Mouse (Mus musculus) fibroblast of lung, adult 2 months (primary cell): ENCODE measurements at regions not wholly inside any gene's neighbourhood (a gene's known extent, or its start where the extent isn't known, plus 50 kb on each side); places are given as distances from the start of the nearest gene placed in this dataset.

Experiments used
- DNase-seq: peaks from one replicate; pipeline ENCODE4 v3.0.0-alpha.2; 2011; ENCODE audit warnings: low read depth

DNA sequence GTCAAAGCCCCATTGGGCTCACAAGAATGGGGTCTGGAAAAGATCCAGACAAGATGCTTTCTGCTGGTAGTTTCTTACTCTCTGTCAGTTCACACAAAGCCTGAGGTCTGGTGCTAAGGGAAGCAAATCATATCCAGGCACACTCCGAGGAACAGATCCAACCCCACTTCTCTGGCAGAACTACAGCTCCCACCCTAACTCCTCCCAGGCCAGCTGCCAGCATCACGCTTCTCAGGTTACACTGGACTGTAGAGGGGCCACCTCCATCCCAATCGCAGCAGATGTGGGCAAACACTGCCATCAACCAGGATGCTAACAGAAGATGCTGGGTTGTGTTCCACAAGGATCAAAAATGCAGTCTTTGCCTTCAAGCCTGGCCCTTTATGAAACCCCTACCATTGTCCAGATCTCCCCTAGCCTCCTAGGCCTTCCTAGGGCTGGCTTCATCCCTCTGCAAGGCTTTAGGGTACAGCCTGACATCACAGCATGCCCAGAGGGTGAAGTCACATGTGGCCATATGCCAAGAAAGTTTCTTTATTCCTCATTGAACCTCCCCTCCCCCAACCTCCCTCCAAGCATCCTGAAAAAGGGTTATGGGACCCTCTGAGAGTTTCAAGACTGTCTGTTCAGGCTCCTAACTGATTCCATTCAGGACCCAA, 99.6 kb upstream of the 2610301B20Rik start:
- DNase-seq = peak; percentile 8

DNA sequence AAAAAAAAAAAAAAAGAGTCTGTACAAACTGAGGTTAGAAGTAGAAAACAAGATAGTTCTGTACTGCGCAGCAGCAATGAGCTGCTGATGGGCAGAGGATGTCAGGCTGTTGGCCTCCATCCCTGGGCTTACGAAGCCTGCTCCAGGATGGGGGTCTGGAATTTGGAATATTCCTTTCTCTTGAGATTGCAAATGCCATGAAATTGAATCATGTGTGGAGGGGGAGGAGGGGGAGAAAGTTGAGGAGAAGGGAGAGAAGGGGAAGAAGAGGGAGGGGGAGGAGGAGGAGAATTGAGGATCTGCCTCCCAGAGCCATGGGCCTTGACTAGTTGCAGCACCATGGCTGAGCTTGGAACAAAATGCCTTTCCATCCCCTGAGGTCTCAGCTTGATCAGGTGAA, 87.6 kb upstream of the 2610301B20Rik start:
- DNase-seq = no peak

DNA sequence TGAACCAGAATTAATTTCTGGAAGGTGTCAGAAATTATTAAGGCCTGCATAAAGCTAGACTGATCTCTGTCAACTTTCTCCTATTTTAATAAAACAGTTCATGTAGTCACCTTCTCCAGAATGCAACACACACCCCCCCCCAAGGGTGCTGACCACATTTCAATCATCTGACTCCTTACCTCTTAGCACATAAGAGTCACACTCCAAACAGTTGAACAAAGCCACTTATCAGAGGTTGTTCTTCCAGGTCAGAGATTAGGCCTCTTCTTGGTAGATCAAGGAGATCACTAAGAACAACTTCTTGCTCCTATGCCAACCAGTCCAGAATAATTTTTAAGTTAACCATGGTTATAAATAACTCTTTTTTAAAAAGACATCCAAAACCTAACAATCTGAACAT, 86.0 kb upstream of the 2610301B20Rik start:
- DNase-seq = no peak

DNA sequence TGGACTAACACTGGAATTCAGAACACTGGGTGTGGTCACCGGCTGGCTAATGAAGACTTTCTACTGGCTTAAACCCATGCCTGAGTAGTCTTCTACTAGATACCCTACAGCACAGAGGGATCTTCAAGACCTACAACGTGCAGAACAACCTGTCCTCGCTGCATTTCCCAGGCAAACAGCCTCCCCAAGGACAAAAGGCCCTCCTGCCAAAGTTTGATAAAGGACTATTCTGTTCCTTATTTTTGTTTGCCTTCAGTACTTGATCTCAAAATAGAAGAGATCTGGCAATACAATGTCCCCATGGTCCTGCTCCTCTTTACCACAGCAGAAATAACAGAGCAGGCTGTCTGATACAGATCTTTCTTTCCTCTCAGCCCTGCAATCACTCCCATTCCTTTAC, 85.2 kb upstream of the 2610301B20Rik start:
- DNase-seq = no peak

DNA sequence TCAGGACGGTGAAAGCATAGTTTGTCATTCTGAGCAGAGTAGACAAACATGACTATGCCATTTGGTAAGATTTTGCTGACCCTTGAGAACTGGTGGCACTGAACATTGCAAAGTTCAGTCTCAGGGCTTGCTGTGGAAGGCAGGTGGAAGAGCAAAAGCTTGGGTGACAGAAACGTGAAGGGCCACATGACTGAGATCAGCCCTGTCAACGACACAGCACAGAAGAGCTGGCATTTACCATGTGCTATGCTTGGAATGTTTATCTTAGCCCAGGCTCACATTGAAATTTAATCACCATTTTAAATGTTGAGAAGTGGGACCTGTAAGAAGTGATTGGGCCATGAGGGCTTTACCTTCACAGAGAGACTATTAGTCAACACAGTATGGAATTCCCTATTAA, 81.7 kb upstream of the 2610301B20Rik start:
- no peak for DNase-seq

DNA sequence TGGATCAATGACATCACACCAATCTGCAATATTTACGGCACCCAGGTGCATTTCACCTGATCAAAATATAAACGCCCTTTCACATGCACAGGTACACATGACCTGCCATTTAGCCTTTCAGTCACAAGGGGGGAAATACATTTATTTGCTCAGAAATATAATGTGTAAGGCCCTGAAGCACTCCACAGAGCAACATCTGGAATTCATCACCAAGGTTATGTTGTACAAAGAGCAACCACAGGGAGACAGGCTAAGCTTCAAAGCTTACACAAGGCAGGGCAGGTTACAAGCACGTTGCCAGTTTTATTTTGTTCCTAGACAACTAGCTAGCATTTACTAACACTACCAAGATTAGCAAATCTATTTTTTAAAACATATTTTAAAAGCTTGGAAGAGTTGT, 79.8 kb upstream of the 2610301B20Rik start:
- DNase-seq = no peak

DNA sequence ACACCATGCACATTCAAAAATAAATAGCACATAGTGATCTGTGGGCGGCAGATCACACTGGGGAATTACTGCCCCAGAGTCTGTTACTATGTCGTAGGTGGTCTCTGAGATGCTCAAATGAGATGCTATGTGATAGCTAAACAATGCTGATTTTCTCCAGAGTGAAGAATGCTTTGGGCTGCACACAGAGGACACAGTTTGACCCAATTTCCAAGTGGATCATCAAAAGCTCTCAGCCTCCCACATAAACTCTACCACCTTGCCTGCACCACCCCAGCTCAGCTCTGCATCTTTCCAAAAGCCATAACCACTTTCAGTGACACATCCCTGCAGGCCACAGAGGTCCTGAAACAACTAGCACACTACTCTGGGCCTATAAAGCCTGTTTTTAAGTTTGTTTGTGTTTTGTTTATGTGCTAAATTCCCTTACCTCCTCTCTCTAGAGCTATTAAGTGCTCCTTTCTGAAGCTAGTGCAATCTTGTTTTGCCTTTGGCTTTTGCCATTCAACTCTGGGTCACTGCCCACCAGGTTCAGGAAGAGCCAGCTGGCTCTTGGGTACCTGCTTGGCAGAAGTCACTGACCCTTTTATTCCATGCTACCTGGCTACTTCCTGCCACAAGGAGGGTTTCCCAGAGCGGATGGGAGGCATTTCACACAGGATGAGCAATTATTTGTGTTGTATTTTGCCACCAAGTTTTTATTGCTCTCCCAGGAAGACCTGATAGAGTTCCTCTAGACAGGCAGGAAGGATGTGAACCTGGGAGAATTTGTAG, 73.3 kb upstream of the 2610301B20Rik start:
- no peak for DNase-seq

DNA sequence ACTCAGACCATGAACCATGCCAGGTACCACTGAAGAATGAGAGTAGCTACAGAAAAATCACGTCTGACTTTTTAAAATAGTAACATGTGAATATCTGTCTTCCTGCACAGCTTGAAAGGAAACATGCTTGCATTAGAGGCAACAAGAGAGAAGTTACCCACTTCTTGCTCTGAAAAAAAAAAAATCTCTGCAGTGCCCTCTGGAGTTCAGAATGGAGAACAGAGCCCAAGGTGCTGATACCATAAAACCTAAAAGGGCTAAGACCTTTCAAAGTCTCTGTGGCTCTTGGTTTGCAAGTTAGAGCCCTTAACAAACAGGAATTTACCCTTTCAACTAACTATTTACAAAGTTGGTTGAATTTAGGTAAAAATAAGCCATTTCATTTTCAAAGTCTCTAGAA, 69.6 kb upstream of the 2610301B20Rik start:
- DNase-seq = no peak

DNA sequence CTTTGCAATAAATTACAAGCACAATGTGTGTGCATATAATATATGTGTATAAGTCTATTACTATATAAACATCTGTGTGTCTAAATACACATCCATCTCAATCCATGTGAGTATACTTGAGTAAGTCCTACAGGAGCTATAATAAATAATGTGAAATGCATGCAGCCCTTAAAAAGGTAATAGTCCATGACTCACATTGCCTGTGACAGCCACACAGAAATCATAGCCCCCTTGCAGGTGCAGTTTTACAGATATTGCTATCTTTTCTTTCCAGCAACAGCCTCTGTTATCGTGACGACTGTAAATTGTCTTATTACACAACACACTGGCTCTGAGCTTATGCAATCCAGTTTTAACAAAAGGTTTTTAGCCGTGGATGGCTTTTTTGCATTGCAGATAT, 67.0 kb upstream of the 2610301B20Rik start:
- DNase-seq = no peak

DNA sequence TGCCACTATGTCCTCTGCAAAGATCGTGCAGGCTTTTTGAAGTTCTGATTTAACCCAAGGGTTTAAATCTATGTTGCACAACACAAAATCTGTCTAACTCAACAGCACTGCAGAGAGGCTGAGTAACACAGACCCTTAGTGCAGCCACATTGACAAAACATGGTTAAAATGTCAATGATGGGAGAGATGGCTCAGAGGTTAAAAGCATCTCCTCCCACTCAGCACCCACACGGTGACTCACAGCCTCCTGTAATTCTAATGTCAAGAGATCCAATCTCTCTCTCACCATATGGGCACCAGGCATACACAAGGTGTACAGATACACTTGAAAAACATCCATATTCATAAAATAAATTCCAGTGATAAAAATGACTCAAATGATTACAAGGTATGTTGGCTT, 61.4 kb upstream of the 2610301B20Rik start:
- no peak for DNase-seq
